Mouse (Mus musculus) CH12.LX (cell line): ENCODE measurements at regions not wholly inside any gene's neighbourhood (a gene's known extent, or its start where the extent isn't known, plus 50 kb on each side); places are given as distances from the start of the nearest gene placed in this dataset.

Experiments
- BHLHE40 ChIP-seq: IDR thresholded peaks from 2 replicates; pipeline ENCODE4 v1.6.1; 2011; ENCODE audit warnings: mild to moderate bottlenecking, low read depth, low read length, improper control_type of control experiment
- CHD1 ChIP-seq: IDR thresholded peaks from 2 replicates; pipeline ENCODE4 v1.6.1; 2012; ENCODE audit warnings: low read depth, low read length, improper control_type of control experiment, inconsistent platforms
- CHD2 ChIP-seq: IDR thresholded peaks from 2 replicates; pipeline ENCODE4 v1.6.1; 2011; ENCODE audit warnings: low read length, improper control_type of control experiment
- CTCF ChIP-seq, 2 experiments: IDR thresholded peaks in 1 of 2; conservative IDR thresholded peaks in 1 of 2; 2 replicates each; pipeline ENCODE4 v1.5.1; 2011 to 2012; ENCODE audit warnings: low read depth in 2 of 2, low read length in 2 of 2, improper control_type of control experiment in 1 of 2, inconsistent platforms in 1 of 2, mild to moderate bottlenecking in 1 of 2, moderate library complexity in 1 of 2
- EP300 ChIP-seq: IDR thresholded peaks from 2 replicates; pipeline ENCODE4 v1.6.1; 2011; ENCODE audit warnings: low read length, improper control_type of control experiment
- MXI1 ChIP-seq: IDR thresholded peaks from 2 replicates; pipeline ENCODE4 v1.6.1; 2011; ENCODE audit warnings: mild to moderate bottlenecking, low read depth, low read length, improper control_type of control experiment
- POLR2A ChIP-seq: IDR thresholded peaks from 2 replicates; pipeline ENCODE4 v1.6.1; 2011; ENCODE audit warnings: low read depth, mild to moderate bottlenecking, improper control_type of control experiment, low read length
- ZC3H11A ChIP-seq: IDR thresholded peaks from 2 replicates; pipeline ENCODE4 v1.6.1; 2012; ENCODE audit warnings: low read depth, mild to moderate bottlenecking, inconsistent platforms, low read length, improper control_type of control experiment
- ZMIZ1 ChIP-seq: IDR thresholded peaks from 2 replicates; pipeline ENCODE4 v1.6.1; 2012; ENCODE audit warnings: low read depth, mild to moderate bottlenecking, inconsistent platforms, low read length, improper control_type of control experiment

DNA sequence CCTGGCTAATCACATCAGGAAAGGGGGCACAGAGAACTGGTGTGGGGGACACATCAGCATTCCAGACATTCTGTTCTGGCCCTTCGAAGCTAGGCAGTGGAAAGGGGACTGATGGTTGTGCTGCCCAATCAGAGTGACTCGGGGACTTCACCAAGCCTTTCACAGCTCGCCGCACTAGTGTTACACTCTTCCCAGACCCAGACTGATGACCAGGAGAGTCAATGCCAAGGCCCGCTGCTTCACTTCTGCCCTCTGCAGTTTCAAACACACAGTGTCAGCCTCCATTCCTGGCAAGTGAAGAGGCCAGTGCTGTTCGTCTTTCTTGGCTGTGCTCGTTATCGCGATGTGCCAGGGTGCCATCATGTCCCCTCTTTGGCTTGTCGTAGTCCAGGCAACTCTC is 121.7 kb upstream of the Gm10181 start:
- no peak for TF ChIP-seq POLR2A
- TF ChIP-seq CTCF (conservative IDR thresholded peaks at IDR 0.05 in 1 of 2, IDR thresholded peaks at IDR 0.05 in 1 of 2; ENCODE audit: low read depth in 2 of 2, low read length in 2 of 2), result peak in 1 of 2 experiments; percentile 14; a peak in 1 of 4 replicates
- no peak for TF ChIP-seq CHD2
- TF ChIP-seq EP300, result no peak
- no peak for TF ChIP-seq MXI1
- no peak for TF ChIP-seq BHLHE40
- TF ChIP-seq ZMIZ1, result no peak
- TF ChIP-seq CHD1, result no peak
- no peak for TF ChIP-seq ZC3H11A
